ENCODE assay signal across 1 mouse cellular context in genomic region chr9:107994464-107994863, GRCm38 (mm10).
A peak's percentile ranks its signal among the peaks of the same experiment; 100 is the strongest.
TF ChIP-seq lines count a peak whose summit lies in the region.

No protein-coding gene starts in this region.

TF ChIP-seq in MEL, 35 proteins besides CTCF, POLR2A, EP300 and RAD21:
- no peak for TF ChIP-seq ELF1 (IDR thresholded peaks at IDR 0.05; ENCODE audit: low read depth, low read length)
- peak; percentile 69 for TF ChIP-seq GATA1 (IDR thresholded peaks at IDR 0.05; ENCODE audit: low read depth, low read length)
TF ChIP-seq in MEL: peak in this region for 1.
